Mouse (Mus musculus) MEL (cell line): Measurements from ENCODE around the gene Zmiz1. TPM values are rescaled to one million over a fixed set of nuclear protein-coding genes. Genes with fewer than 3 reads are reported as not detected.
A peak's percentile ranks its signal among the peaks of the same experiment; 100 is the strongest.

Experiments used
- DNase-seq: peaks from one replicate; pipeline ENCODE4 v3.0.0; 2011; ENCODE audit warnings: low read depth, low spot score
- H3K27ac ChIP-seq: 2 replicates; pipeline ENCODE4 v1.5.1; 2012; ENCODE audit warnings: low read depth, mild to moderate bottlenecking, control low read depth, low read length, moderate library complexity; ENCODE audit not compliant: control insufficient read depth
- H3K27me3 ChIP-seq, 2 experiments: fragments of 150-350 bp in 1 of 2; sonication (generic) in 1 of 2; 2 replicates each; pipeline ENCODE4 v1.6.1; 2012; ENCODE audit warnings: low read length in 2 of 2, mild to moderate bottlenecking in 2 of 2, improper control_type of control experiment in 1 of 2, moderate library complexity in 1 of 2; ENCODE audit not compliant: insufficient read depth in 2 of 2, control insufficient read depth in 1 of 2
- H3K36me3 ChIP-seq, 2 experiments: 2 replicates each; pipeline ENCODE4 v1.6.1; 2012 to 2014; ENCODE audit warnings: low read length in 2 of 2, improper control_type of control experiment in 1 of 2, inconsistent platforms in 1 of 2, mild to moderate bottlenecking in 1 of 2; ENCODE audit not compliant: insufficient read depth in 2 of 2, control insufficient read depth in 1 of 2
- H3K4me1 ChIP-seq, 2 experiments: fragments of 150-350 bp in 1 of 2; sonication (generic) in 1 of 2; 2 replicates each; pipeline ENCODE4 v1.6.1; 2012; ENCODE audit warnings: low read length in 2 of 2, improper control_type of control experiment in 1 of 2, mild to moderate bottlenecking in 1 of 2; ENCODE audit not compliant: insufficient read depth in 2 of 2, control insufficient read depth in 1 of 2
- H3K4me3 ChIP-seq, 2 experiments: fragments of 150-350 bp in 1 of 2; sonication (generic) in 1 of 2; 2 replicates each; pipeline ENCODE4 v1.5.1; 2012; ENCODE audit warnings: low read depth in 2 of 2, low read length in 2 of 2, mild to moderate bottlenecking in 2 of 2, moderate library complexity in 2 of 2, control low read depth in 1 of 2, improper control_type of control experiment in 1 of 2; ENCODE audit not compliant: control insufficient read depth in 1 of 2, insufficient read depth in 1 of 2
- H3K79me2 ChIP-seq: 2 replicates; pipeline ENCODE4 v1.6.1; 2012; ENCODE audit warnings: mild to moderate bottlenecking, low read length, moderate library complexity; ENCODE audit not compliant: control insufficient read depth, poor library complexity, insufficient read depth
- H3K9ac ChIP-seq: 2 replicates; pipeline ENCODE4 v1.6.1; 2012; ENCODE audit warnings: low read depth, mild to moderate bottlenecking, control low read depth, low read length, moderate library complexity; ENCODE audit not compliant: control insufficient read depth, poor library complexity, severe bottlenecking
- H3K9me3 ChIP-seq: fragments of 150-350 bp; sonication (generic); replicated peaks from 2 replicates; pipeline ENCODE4 v1.6.1; 2012; ENCODE audit warnings: mild to moderate bottlenecking, low read length, improper control_type of control experiment, moderate library complexity; ENCODE audit not compliant: insufficient read depth
- BHLHE40 ChIP-seq: IDR thresholded peaks from 2 replicates; pipeline ENCODE4 v1.6.1; 2012; ENCODE audit warnings: low read depth, mild to moderate bottlenecking, inconsistent platforms, low read length, improper control_type of control experiment, borderline replicate concordance
- CHD1 ChIP-seq: IDR thresholded peaks from 2 replicates; pipeline ENCODE4 v1.6.1; 2012; ENCODE audit warnings: low read depth, mild to moderate bottlenecking, inconsistent platforms, low read length, improper control_type of control experiment
- CHD2 ChIP-seq: IDR thresholded peaks from 2 replicates; pipeline ENCODE4 v1.6.1; 2011; ENCODE audit warnings: low read length, improper control_type of control experiment
- E2F4 ChIP-seq: IDR thresholded peaks from 2 replicates; pipeline ENCODE4 v1.6.1; 2011; ENCODE audit warnings: low read depth, low read length, improper control_type of control experiment, borderline replicate concordance
- ELF1 ChIP-seq: IDR thresholded peaks from 2 replicates; pipeline ENCODE4 v1.6.1; 2014; ENCODE audit warnings: low read depth, mild to moderate bottlenecking, inconsistent platforms, low read length, improper control_type of control experiment, moderate library complexity
- EP300 ChIP-seq, 2 experiments: IDR thresholded peaks; 2 replicates each; pipeline ENCODE4 v1.6.1; 2011; ENCODE audit warnings: improper control_type of control experiment in 2 of 2, low read length in 2 of 2, low read depth in 1 of 2, mild to moderate bottlenecking in 1 of 2
- ETS1 ChIP-seq: IDR thresholded peaks from 2 replicates; pipeline ENCODE4 v1.6.1; 2012; ENCODE audit warnings: low read depth, mild to moderate bottlenecking, inconsistent platforms, low read length, improper control_type of control experiment, moderate library complexity
- GATA1 ChIP-seq: IDR thresholded peaks from 2 replicates; pipeline ENCODE4 v1.6.1; 2011; ENCODE audit warnings: low read depth, low read length, improper control_type of control experiment
- HCFC1 ChIP-seq: IDR thresholded peaks from 2 replicates; pipeline ENCODE4 v1.6.1; 2012; ENCODE audit warnings: low read depth, mild to moderate bottlenecking, inconsistent platforms, low read length, improper control_type of control experiment, moderate library complexity
- MAFK ChIP-seq: IDR thresholded peaks from 2 replicates; pipeline ENCODE4 v1.6.1; 2011; ENCODE audit warnings: low read depth, mild to moderate bottlenecking, low read length, improper control_type of control experiment, borderline replicate concordance
- MAX ChIP-seq: IDR thresholded peaks from 2 replicates; pipeline ENCODE4 v1.6.1; 2011; ENCODE audit warnings: low read length, improper control_type of control experiment
- MAZ ChIP-seq: IDR thresholded peaks from 2 replicates; pipeline ENCODE4 v1.6.1; 2012; ENCODE audit warnings: low read depth, mild to moderate bottlenecking, inconsistent platforms, low read length, improper control_type of control experiment
- MEF2A ChIP-seq: IDR thresholded peaks from 2 replicates; pipeline ENCODE4 v1.6.1; 2014; ENCODE audit warnings: low read depth, mild to moderate bottlenecking, inconsistent platforms, low read length, improper control_type of control experiment; ENCODE audit not compliant: poor library complexity, insufficient replicate concordance, severe bottlenecking; ENCODE audit errors: extremely low read depth
- MYB ChIP-seq: IDR thresholded peaks from 2 replicates; pipeline ENCODE4 v1.6.1; 2011; ENCODE audit warnings: mild to moderate bottlenecking, low read depth, low read length, improper control_type of control experiment
- NELFE ChIP-seq: IDR thresholded peaks from 2 replicates; pipeline ENCODE4 v1.6.1; 2011; ENCODE audit warnings: low read depth, low read length, improper control_type of control experiment
- NRF1 ChIP-seq: IDR thresholded peaks from 2 replicates; pipeline ENCODE4 v1.6.1; 2014; ENCODE audit warnings: low read depth, mild to moderate bottlenecking, inconsistent platforms, low read length, improper control_type of control experiment, moderate library complexity; ENCODE audit not compliant: poor library complexity, insufficient read depth, severe bottlenecking
- POLR2A ChIP-seq, 2 experiments: IDR thresholded peaks; 2 replicates each; pipeline ENCODE4 v1.6.1; 2011 to 2012; ENCODE audit warnings: low read length in 2 of 2, mild to moderate bottlenecking in 2 of 2, control low read depth in 1 of 2, improper control_type of control experiment in 1 of 2, low read depth in 1 of 2, moderate library complexity in 1 of 2; ENCODE audit not compliant: control insufficient read depth in 1 of 2, insufficient read depth in 1 of 2, poor library complexity in 1 of 2
- POLR2AphosphoS2 ChIP-seq: IDR thresholded peaks from 2 replicates; pipeline ENCODE4 v1.6.1; 2011; ENCODE audit warnings: low read length, improper control_type of control experiment
- POLR2AphosphoS5 ChIP-seq: IDR thresholded peaks from 2 replicates; pipeline ENCODE4 v1.6.1; 2012; ENCODE audit warnings: low read depth, borderline replicate concordance, mild to moderate bottlenecking, inconsistent platforms, low read length, moderate library complexity, mixed read lengths
- RAD21 ChIP-seq: IDR thresholded peaks from 2 replicates; pipeline ENCODE4 v1.6.1; 2011; ENCODE audit warnings: mild to moderate bottlenecking, low read depth, low read length, improper control_type of control experiment
- TBP ChIP-seq: IDR thresholded peaks from 2 replicates; pipeline ENCODE4 v1.8.0; 2011; ENCODE audit warnings: low read depth, low read length, improper control_type of control experiment
- TCF12 ChIP-seq: IDR thresholded peaks from 2 replicates; pipeline ENCODE4 v1.6.1; 2014; ENCODE audit warnings: low read depth, mild to moderate bottlenecking, inconsistent platforms, low read length, improper control_type of control experiment, moderate library complexity
- UBTF ChIP-seq: IDR thresholded peaks from 2 replicates; pipeline ENCODE4 v1.6.1; 2012; ENCODE audit warnings: low read depth, mild to moderate bottlenecking, inconsistent platforms, low read length, improper control_type of control experiment, moderate library complexity, borderline replicate concordance; ENCODE audit not compliant: insufficient read depth
- USF1 ChIP-seq: IDR thresholded peaks from 2 replicates; pipeline ENCODE4 v1.6.1; 2014; ENCODE audit warnings: low read depth, mild to moderate bottlenecking, inconsistent platforms, low read length, improper control_type of control experiment, moderate library complexity
- USF2 ChIP-seq, 2 experiments: IDR thresholded peaks; 2 replicates each; pipeline ENCODE4 v1.6.1; 2011 to 2012; ENCODE audit warnings: improper control_type of control experiment in 2 of 2, low read length in 2 of 2, borderline replicate concordance in 1 of 2, inconsistent platforms in 1 of 2, low read depth in 1 of 2, mild to moderate bottlenecking in 1 of 2; ENCODE audit not compliant: insufficient read depth in 1 of 2
- ZC3H11A ChIP-seq: IDR thresholded peaks from 2 replicates; pipeline ENCODE4 v1.6.1; 2012; ENCODE audit warnings: low read depth, mild to moderate bottlenecking, inconsistent platforms, low read length, improper control_type of control experiment
- ZKSCAN1 ChIP-seq: IDR thresholded peaks from 2 replicates; pipeline ENCODE4 v1.6.1; 2012; ENCODE audit warnings: low read depth, mild to moderate bottlenecking, inconsistent platforms, low read length, improper control_type of control experiment, moderate library complexity
- ZMIZ1 ChIP-seq: IDR thresholded peaks from 2 replicates; pipeline ENCODE4 v1.6.1; 2012; ENCODE audit warnings: low read depth, mild to moderate bottlenecking, inconsistent platforms, low read length, improper control_type of control experiment, moderate library complexity
- ZNF384 ChIP-seq: IDR thresholded peaks from 2 replicates; pipeline ENCODE4 v1.6.1; 2012; ENCODE audit warnings: low read depth, mild to moderate bottlenecking, inconsistent platforms, low read length, improper control_type of control experiment
- polyA plus RNA-seq, 2 experiments: library from polyadenylated mRNA; stranded (reverse) in 1 of 2; unstranded in 1 of 2; fragments of >175 nt in 1 of 2; fragments of >200 nt in 1 of 2; gene quantifications; 2 replicates each; pipeline versions ENCODE4 v1.2.1 to v1.2.4; 2012; ENCODE audit warnings: low replicate concordance in 2 of 2, low read depth in 1 of 2; ENCODE audit not compliant: insufficient read length in 2 of 2, insufficient read depth in 1 of 2, missing spikeins in 1 of 2
- total RNA-seq: library from RNA; depleted of rRNA; stranded (reverse); fragments of 300-350 nt; gene quantifications from 2 replicates; pipeline ENCODE4 v1.2.3, GENCODE M21; 2012

Gene Zmiz1
- total and polyA plus RNA-seq, 3 experiments: 2.7 to 19.9 TPM; not detected in 1

DNA sequence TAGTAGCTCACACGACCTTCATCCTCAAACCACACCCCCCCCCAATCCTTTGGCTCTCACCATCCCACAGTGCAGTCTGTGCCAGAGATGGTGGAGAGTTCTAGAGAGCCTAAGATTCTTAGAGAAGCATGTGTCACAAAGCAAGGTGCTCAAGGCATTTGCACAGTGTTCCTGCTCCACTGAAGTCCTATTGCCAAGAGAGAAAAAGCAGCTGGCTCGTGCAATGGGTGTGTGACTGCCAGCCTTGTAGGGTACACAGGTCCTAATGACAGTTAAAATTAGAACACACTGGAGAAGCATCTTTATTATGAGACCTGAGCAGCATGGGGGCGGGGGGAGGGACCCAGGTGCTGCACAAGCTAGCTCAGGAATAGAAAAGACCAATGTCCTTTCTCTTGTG is 18.2 kb upstream of the Zmiz1 start:
- no peak for DNase-seq
- H3K27me3 ChIP-seq: no peaks in the 10 kb centered on the region
- peaks cover 17% of the 10 kb centered on the region for H3K79me2 ChIP-seq
- peaks cover 0 to 26% of the 10 kb centered on the region in 2 experiments; a peak in 2 of 4 replicates for H3K36me3 ChIP-seq
- H3K27ac ChIP-seq: peak overlapping the region; percentile 70
- H3K4me3 ChIP-seq: peak overlapping the region in 1 of 2 experiments; percentile 61; a peak in 3 of 4 replicates
- peak overlapping the region; percentile 80 for H3K9ac ChIP-seq
- H3K9me3 ChIP-seq: no peaks in the 10 kb centered on the region
- TF ChIP-seq USF2 (IDR thresholded peaks at IDR 0.05; ENCODE audit: borderline replicate concordance in 1 of 2, insufficient read depth in 1 of 2, low read depth in 1 of 2, low read length in 2 of 2) (no peak), ELF1 (no peak), E2F4 (no peak)
- peaks cover 11 to 43% of the 10 kb centered on the region in 2 experiments; a peak in 3 of 4 replicates for H3K4me1 ChIP-seq

- Histone ChIP-seq H3K27ac (peak overlapping the region; percentile 70), H3K9me3 (no peaks in the 10 kb centered on the region), H3K9ac (peak overlapping the region; percentile 80), H3K36me3 (peaks cover 0 to 26% of the 10 kb centered on the region in 2 experiments; a peak in 2 of 4 replicates), H3K4me1 (peaks cover 11 to 43% of the 10 kb centered on the region in 2 experiments; a peak in 3 of 4 replicates), H3K79me2 (peaks cover 17% of the 10 kb centered on the region), H3K4me3 (peak overlapping the region; percentile 61 to 67), H3K27me3 (no peaks in the 10 kb centered on the region)
- peak; percentile 82 for DNase-seq
- TF ChIP-seq CHD1 (peak; percentile 90; the same call in 1 of the 2 replicates), USF1 (no peak), MYB (no peak), E2F4 (no peak), ZKSCAN1 (no peak), NRF1 (no peak; the same call in 1 of the 2 replicates), MAFK (no peak), GATA1 (peak; percentile 58), RAD21 (no peak), POLR2AphosphoS5 (no peak), EP300 (IDR thresholded peaks at IDR 0.05; ENCODE audit: low read depth in 1 of 2, low read length in 2 of 2) (peak; percentile 22 to 40; a peak in 1 of 4 replicates), POLR2A (IDR thresholded peaks at IDR 0.05; ENCODE audit: control insufficient read depth in 1 of 2, insufficient read depth in 1 of 2, low read depth in 1 of 2, low read length in 2 of 2, poor library complexity in 1 of 2) (peak; percentile 63 to 78; a peak in 3 of 4 replicates), ETS1 (0 out of 2 replicates have a peak, but pooled peaks have one; percentile 31), TBP (peak; percentile 82), ELF1 (peak; percentile 72; the same call in 1 of the 2 replicates), NELFE (peak; percentile 74), HCFC1 (peak; percentile 75), UBTF (no peak), MAZ (no peak), POLR2AphosphoS2 (0 out of 2 replicates have a peak, but pooled peaks have one; percentile 65), ZC3H11A (no peak), TCF12 (0 out of 2 replicates have a peak, but pooled peaks have one; percentile 23), USF2 (IDR thresholded peaks at IDR 0.05; ENCODE audit: borderline replicate concordance in 1 of 2, insufficient read depth in 1 of 2, low read depth in 1 of 2, low read length in 2 of 2) (no peak), BHLHE40 (no peak), CHD2 (no peak), ZNF384 (no peak), ZMIZ1 (peak; percentile 73; the same call in 1 of the 2 replicates), MEF2A (no peak), MAX (peak; percentile 80)
These were observed 17.5 kb upstream of the Zmiz1 start for GRCm38 (mm10) chr14:25441469-25441868.
